In the genomic region with DNA sequence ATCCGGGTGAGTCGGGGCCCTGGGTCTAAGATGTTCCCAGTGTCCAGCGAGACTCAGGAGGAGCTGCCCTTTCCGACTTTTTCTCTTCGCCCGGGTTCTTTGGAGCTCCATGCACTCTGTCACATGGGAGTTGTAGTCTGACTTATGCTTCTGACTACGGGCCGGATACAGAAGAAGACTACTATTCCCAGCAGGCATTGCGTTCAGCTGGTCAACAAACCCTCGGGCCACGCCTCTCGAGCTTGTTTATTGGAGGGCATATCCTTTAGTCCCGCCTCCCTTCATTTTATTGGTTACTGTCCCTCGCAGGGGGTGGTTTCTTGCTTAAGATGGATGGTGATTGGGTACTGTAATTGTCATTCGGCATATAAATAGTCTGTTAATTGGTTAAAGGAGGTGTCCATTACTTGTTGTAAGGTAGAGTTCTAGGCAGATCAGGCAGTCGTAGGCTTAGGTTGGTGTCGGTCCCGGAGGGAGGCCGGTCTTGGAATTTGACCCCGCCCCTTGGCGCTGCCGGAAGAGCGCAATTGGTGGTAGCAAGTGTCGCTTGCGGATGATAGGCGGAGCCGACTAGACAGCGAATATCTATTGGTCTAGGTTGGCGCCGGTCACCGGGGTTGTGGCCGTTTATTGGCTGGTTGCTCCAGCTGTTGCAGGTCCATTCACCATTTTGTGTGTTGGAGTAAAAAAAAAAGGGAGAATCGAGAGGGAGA, we compare ENCODE assay signal across 8 mouse cellular contexts. TPM values are rescaled to one million over a fixed set of nuclear protein-coding genes. Genes with fewer than 3 reads are reported as not detected.
DNase-seq lines count a peak whose midpoint lies in the region; ATAC-seq lines count a peak whose summit lies in the region.

No protein-coding gene starts in this region.

- no peaks in the 10 kb centered on the region for H3K9me3 ChIP-seq in heart, embryonic 13.5 days
- H3K9me3 ChIP-seq in liver, embryonic 12.5 days (replicated peaks): no peaks in the 10 kb centered on the region
- H3K9me3 ChIP-seq in stomach, embryonic 15.5 days: no peaks in the 10 kb centered on the region

- peak overlapping the region; percentile 80 for H3K4me3 ChIP-seq in brown adipose tissue, adult 24 weeks (ENCODE audit: insufficient read depth, low read depth, low read length)
- H3K4me3 ChIP-seq in heart, embryonic 13.5 days: peak overlapping the region; percentile 85
- H3K4me3 ChIP-seq in liver, embryonic 12.5 days: peak overlapping the region; percentile 81
- peak overlapping the region; percentile 74 for H3K4me3 ChIP-seq in stomach, embryonic 15.5 days (replicated peaks)

- H3K27ac ChIP-seq in brown adipose tissue, adult 24 weeks (replicated peaks; ENCODE audit: low read depth, low read length): peak overlapping the region; percentile 96
- H3K27ac ChIP-seq in heart, embryonic 13.5 days (replicated peaks): peak overlapping the region; percentile 93
- H3K27ac ChIP-seq in liver, embryonic 12.5 days: peak overlapping the region; percentile 91
- H3K27ac ChIP-seq in stomach, embryonic 15.5 days: peak overlapping the region; percentile 91

- H3K4me1 ChIP-seq in brown adipose tissue, adult 24 weeks (ENCODE audit: control insufficient read depth, insufficient read depth, insufficient read length, low read length): peaks cover 11% of the 10 kb centered on the region
- H3K4me1 ChIP-seq in heart, embryonic 13.5 days: peaks cover 47% of the 10 kb centered on the region
- H3K4me1 ChIP-seq in liver, embryonic 12.5 days: peaks cover 74% of the 10 kb centered on the region
- peaks cover 26% of the 10 kb centered on the region for H3K4me1 ChIP-seq in stomach, embryonic 15.5 days

- H3K4me2 ChIP-seq in heart, embryonic 13.5 days: peak overlapping the region; percentile 88
- peak overlapping the region; percentile 89 for H3K4me2 ChIP-seq in liver, embryonic 12.5 days
- peak overlapping the region; percentile 82 for H3K4me2 ChIP-seq in stomach, embryonic 15.5 days

- peak overlapping the region; percentile 97 for H3K9ac ChIP-seq in heart, embryonic 13.5 days
- H3K9ac ChIP-seq in liver, embryonic 12.5 days: peak overlapping the region; percentile 93
- peak overlapping the region; percentile 55; the same call in 1 of the 2 replicates for H3K9ac ChIP-seq in stomach, embryonic 15.5 days

- H3K36me3 ChIP-seq in heart, embryonic 13.5 days: peaks cover 25% of the 10 kb centered on the region
- peaks cover 24% of the 10 kb centered on the region for H3K36me3 ChIP-seq in liver, embryonic 12.5 days
- peaks cover 8% of the 10 kb centered on the region for H3K36me3 ChIP-seq in stomach, embryonic 15.5 days

- peak; percentile 99 for DNase-seq in CD4-positive, CD25-positive, alpha-beta regulatory T cell, adult 2 months (ENCODE audit: low read depth, low spot score)
- peak; percentile 100 for DNase-seq in fat pad, adult 2 months (ENCODE audit: extremely low read depth, low read depth, low spot score)
- peak; percentile 99 for DNase-seq in kidney, postnatal 10 days
- DNase-seq in natural killer cell, adult 2 months (ENCODE audit: low spot score in 2 of 2): peak; percentile 99

- WGBS in heart, embryonic 13.5 days: under 1% methylated on average over 33 of the region's 33 CpGs
- 1% methylated on average over 33 of the region's 33 CpGs for WGBS in liver, embryonic 12.5 days (ENCODE audit: insufficient replicate concordance)
- under 1% methylated on average over 33 of the region's 33 CpGs for WGBS in stomach, embryonic 15.5 days

- H3K27me3 ChIP-seq in heart, embryonic 13.5 days (replicated peaks): no peaks in the 10 kb centered on the region
- no peaks in the 10 kb centered on the region for H3K27me3 ChIP-seq in liver, embryonic 12.5 days (replicated peaks)
- H3K27me3 ChIP-seq in stomach, embryonic 15.5 days (replicated peaks): no peaks in the 10 kb centered on the region

- peak; percentile 91 for ATAC-seq in heart, embryonic 13.5 days (ENCODE audit: extremely low read depth, insufficient number of reproducible peaks, low FRiP score, low TSS enrichment)
- ATAC-seq in liver, embryonic 12.5 days: peak; percentile 90
- peak; percentile 95 for ATAC-seq in stomach, embryonic 15.5 days (ENCODE audit: insufficient read depth, low FRiP score, low read depth)

RNA-seq across cellular contexts. Expression of a gene that starts 0.4 kb away (rescaled TPM):
- polyA plus RNA-seq in brown adipose tissue, adult 24 weeks (2012; ENCODE audit: insufficient read depth, insufficient read length, missing spikeins): 25.2 and 31.3 TPM in 2 replicates
- 22.9 and 23.4 TPM in 2 replicates for polyA plus RNA-seq in heart, embryonic 13.5 days (2015; fragmentation: Nextera tagmentation; extraction: Ambion mirVana)
- polyA plus RNA-seq in liver, embryonic 12.5 days (2016; fragmentation: Nextera tagmentation; extraction: Ambion mirVana): 17.0 TPM in 2 replicates
- polyA plus RNA-seq in stomach, embryonic 15.5 days (2015; fragmentation: Nextera tagmentation; extraction: Ambion mirVana): 33.8 and 36.4 TPM in 2 replicates

RNA-seq across cellular contexts. Expression of a gene that starts 17.3 kb away (rescaled TPM):
- 7.1 and 7.4 TPM in 2 replicates for polyA plus RNA-seq in brown adipose tissue, adult 24 weeks (2012; ENCODE audit: insufficient read depth, insufficient read length, missing spikeins)
- 11.2 and 14.3 TPM in 2 replicates for polyA plus RNA-seq in heart, embryonic 13.5 days (2015; fragmentation: Nextera tagmentation; extraction: Ambion mirVana)
- 6.5 and 7.5 TPM in 2 replicates for polyA plus RNA-seq in liver, embryonic 12.5 days (2016; fragmentation: Nextera tagmentation; extraction: Ambion mirVana)
- 13.0 and 17.6 TPM in 2 replicates for polyA plus RNA-seq in stomach, embryonic 15.5 days (2015; fragmentation: Nextera tagmentation; extraction: Ambion mirVana)

RNA-seq across cellular contexts. Expression of a gene that starts 29.9 kb away (rescaled TPM):
- 1.6 and 4.8 TPM in 2 replicates for polyA plus RNA-seq in brown adipose tissue, adult 24 weeks (2012; ENCODE audit: insufficient read depth, insufficient read length, missing spikeins)
- 145 and 154 TPM in 2 replicates for polyA plus RNA-seq in heart, embryonic 13.5 days (2015; fragmentation: Nextera tagmentation; extraction: Ambion mirVana)
- 44.1 and 51.0 TPM in 2 replicates for polyA plus RNA-seq in liver, embryonic 12.5 days (2016; fragmentation: Nextera tagmentation; extraction: Ambion mirVana)
- 201 and 215 TPM in 2 replicates for polyA plus RNA-seq in stomach, embryonic 15.5 days (2015; fragmentation: Nextera tagmentation; extraction: Ambion mirVana)

RNA-seq across cellular contexts. Expression of a gene that starts 30.3 kb away (rescaled TPM):
- 85.4 and 96.9 TPM in 2 replicates for polyA plus RNA-seq in brown adipose tissue, adult 24 weeks (2012; ENCODE audit: insufficient read depth, insufficient read length, missing spikeins)
- 7.8 and 8.2 TPM in 2 replicates for polyA plus RNA-seq in heart, embryonic 13.5 days (2015; fragmentation: Nextera tagmentation; extraction: Ambion mirVana)
- 13.0 and 14.4 TPM in 2 replicates for polyA plus RNA-seq in liver, embryonic 12.5 days (2016; fragmentation: Nextera tagmentation; extraction: Ambion mirVana)
- 9.4 and 10.5 TPM in 2 replicates for polyA plus RNA-seq in stomach, embryonic 15.5 days (2015; fragmentation: Nextera tagmentation; extraction: Ambion mirVana)

RNA-seq across cellular contexts. Expression of a gene that starts 33.3 kb away (rescaled TPM):
- polyA plus RNA-seq in brown adipose tissue, adult 24 weeks (2012; ENCODE audit: insufficient read depth, insufficient read length, missing spikeins): not detected in 2 replicates
- polyA plus RNA-seq in heart, embryonic 13.5 days (2015; fragmentation: Nextera tagmentation; extraction: Ambion mirVana): 0.23 and 0.39 TPM in 2 replicates
- 0.10 and 0.14 TPM in 2 replicates for polyA plus RNA-seq in liver, embryonic 12.5 days (2016; fragmentation: Nextera tagmentation; extraction: Ambion mirVana)
- polyA plus RNA-seq in stomach, embryonic 15.5 days (2015; fragmentation: Nextera tagmentation; extraction: Ambion mirVana): 0.41 and 0.49 TPM in 2 replicates

Comparison
In these comparisons a context has a peak if more than half of its experiments do, and no peak if none do; other contexts are left out.
1. Peak in every context shown above with its lines: DNase-seq, ATAC-seq, H3K4me3 ChIP-seq and H3K27ac ChIP-seq.